Mouse (Mus musculus) frontal cortex, postnatal 36 days (tissue): ENCODE results near the gene Ifnar1.
"Not testable (repeated sequence)": the region's sequence is repeated elsewhere in the genome, so short reads cannot be mapped to it uniquely, and the experiment has no call there.

Source experiments
- DNase-seq, 2 experiments: peaks; one replicate each; pipeline ENCODE4 v3.0.0; 2022; ENCODE audit warnings: low spot score in 2 of 2

The Ifnar1 gene

DNA sequence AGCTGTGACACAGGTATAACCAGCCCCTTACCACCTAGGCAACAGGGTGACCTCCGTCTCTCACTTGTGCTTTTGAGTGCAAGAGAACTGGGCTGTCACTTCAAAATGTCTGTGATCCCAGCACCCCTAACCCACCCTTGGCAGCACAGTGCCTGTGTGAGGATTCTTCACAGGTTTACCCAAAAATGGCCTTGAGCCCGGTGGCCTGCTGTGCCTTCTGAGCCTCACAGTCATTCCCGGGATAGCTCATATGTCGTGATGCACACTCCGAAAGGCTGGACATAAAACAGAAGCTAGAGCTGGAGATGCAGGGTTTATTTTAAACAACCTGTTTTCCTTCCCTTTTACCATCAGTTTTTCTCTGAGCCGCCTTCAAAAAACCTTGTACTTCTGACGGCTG lies 19.7 kb downstream of the Ifnar1 start:
- no peak for DNase-seq

DNA sequence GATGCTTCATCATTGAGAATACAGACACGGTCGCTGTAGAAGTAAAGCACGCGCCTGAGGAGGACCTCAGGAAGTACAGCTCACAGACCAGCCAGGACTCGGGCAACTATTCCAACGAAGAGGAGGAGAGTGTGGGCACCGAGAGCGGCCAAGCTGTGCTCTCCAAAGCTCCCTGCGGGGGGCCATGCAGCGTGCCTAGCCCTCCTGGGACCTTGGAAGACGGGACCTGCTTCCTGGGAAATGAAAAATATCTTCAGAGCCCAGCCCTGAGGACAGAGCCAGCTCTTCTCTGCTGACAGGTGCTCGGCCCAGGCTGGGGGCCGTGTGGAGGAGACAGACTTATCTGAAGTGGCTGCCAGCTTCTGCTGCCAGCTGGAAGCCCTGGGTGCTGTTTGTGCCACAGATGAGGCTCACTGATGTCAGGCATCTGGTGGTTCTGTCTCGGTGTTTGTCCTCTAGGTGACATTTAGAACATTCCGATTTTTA lies 20.1 kb downstream of the Ifnar1 start:
- no peak for DNase-seq

DNA sequence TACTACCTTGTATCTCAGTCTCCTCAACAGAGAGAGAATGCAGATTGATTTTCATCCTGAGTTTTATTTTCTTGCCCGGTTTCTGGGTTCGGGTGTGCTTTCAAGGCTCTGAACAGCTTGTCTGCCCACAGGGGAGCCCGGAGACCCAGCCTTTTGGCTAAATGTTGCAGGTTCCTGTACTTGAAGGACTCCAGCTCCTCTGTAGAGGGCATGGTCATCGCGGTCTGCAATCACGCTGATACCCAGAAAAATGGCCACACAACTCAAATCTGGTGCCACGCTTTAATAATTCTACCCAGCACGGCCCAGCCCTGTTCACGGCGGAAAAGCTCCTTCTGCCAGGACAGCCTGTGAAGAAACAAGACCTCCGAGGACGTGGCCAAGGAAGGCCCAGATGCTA lies 21.4 kb downstream of the Ifnar1 start:
- no peak for DNase-seq

DNA sequence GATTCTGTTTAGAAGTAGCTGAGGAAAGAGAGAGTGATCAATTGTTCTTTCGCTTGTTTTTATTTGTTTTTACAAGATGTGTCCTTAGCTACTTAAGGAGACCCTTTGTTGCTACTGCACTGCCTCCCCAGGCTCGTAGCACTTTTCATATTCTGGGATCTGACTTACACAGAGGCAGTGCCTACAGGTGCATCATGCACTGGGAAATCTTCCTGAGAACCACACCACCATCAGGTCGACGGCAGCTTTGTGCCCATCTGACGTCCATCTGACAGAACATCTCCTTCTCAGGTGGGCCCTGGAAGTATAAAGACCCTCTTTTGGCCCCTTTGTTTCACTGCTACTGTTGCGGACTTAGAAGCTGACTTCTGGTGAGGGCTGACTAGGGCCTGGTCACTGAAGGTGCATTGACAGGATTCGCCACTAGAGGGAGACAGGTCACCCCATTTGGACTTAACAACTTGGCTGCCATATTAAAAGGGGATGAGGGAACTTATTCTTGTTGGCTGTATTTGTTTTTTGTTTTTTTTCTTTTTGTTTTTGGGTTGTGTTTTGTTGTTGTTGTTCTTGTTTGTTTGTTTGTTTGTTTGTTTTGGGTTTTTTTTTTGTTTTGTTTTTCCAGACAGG lies 27.2 kb downstream of the Ifnar1 start:
- peak; percentile 87 to 88 for DNase-seq

DNA sequence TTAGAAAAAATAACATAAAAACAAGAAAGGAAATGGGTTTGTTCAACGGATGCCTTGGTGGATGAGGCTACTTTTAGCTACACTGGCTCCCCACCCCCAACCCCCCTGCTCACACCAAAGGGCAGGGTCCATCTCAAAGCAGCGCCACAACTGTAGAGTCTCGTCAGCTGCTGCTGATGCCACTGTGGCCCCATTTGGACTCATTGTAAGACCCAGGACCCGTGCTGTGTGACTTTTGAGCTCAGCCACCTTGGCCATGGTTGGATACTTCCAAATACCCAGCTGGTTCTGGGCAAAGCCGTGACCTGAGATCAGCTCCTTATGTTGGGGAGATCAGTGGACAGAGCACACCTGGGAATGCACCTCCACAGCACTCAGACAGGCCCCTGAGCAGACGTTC lies 28.1 kb downstream of the Ifnar1 start:
- no peak for DNase-seq

DNA sequence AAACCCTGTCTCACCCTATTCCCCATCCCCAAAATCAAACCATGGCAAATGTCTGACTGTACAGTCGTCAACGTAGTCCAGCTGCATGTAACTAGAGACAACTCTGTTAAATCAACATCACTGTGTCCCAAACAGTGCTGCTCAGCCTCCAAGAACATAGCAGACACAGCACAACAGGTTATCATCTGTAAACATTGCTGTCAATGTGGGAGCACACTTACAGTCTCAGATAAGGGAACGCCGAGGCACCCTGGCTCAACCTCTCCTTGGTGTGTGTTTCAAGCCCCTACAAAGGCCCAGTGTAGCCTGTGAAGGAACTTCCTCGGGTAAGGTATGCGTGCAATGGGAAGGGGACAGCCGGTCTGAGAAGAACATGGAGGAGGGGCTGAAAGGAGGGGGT lies 32.0 kb downstream of the Ifnar1 start:
- DNase-seq, result no peak

DNA sequence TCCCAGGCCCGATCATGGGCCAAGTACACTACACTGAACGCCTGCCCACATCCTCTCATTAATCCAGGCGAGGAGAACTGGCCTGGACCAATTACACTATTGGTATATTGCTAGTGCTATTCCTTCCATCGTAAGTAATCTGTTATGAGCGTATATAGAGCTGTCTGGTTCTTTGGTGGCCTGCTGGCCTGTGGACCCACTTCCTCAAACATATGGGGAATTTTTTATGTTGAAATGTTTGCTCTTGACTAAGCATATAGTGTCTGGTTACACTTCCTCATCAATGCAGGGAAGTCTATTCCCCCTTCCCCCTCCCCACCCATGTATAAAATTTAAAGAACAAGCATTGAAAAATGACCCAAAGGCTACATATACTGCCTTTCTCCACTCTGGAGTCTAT lies 37.0 kb downstream of the Ifnar1 start:
- no peak for DNase-seq

DNA sequence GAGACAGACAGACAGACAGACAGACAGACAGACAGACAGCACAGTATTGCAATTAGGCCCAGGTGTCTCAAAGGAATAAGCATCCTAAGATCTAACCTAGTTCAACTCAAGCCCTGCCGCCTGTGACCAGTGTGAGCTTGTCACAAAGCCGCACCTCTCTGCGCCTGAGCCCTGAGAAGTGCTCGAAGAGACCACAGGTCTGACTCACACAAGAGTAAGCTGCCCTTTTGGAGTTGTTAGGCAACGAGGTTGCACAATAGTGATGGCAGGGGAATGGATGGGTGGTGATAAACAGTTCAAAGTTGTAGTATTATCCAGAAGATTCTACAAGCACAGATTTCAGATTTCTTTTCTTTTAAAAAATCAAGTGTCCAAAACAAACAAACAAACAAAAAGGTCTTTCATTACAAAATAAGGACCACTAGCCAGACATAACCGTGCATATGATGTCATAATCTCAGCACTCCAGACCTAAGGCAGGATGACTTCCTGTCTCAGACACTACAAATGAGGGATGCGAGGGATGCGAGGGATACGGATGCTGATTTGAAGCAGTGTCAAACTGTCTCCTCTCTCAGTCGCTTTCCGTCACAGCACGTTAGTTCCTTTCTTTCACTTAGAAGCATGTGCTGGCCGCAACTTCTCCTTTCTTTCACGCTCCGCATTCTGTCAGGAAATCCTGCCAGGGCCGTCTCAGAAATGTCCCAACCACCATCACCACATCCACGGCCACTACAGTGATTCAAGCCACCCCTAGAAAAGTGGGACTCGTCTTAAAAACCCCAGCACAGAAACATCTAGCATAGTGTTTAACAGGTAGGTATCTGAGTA lies 37.7 kb downstream of the Ifnar1 start:
- DNase-seq, result no peak

DNA sequence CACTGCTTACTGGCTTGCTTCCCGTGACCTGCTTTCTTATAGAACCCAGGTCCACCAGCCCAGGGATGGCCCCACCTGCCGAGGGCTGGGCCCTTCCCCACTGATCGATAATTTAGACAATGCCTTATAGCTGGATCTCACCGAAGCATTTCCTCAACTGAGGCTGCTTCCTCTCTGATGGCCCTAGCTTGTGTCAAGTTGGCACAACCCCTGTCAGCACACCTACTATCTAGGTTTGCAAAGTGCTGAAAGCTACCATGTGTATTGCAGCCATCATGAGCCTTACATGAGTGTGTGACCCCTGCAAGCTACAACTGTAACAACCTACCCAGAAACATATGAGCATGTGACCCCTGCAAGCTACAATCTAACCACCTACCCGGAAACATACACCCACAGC lies 39.2 kb downstream of the Ifnar1 start:
- no peak for DNase-seq

DNA sequence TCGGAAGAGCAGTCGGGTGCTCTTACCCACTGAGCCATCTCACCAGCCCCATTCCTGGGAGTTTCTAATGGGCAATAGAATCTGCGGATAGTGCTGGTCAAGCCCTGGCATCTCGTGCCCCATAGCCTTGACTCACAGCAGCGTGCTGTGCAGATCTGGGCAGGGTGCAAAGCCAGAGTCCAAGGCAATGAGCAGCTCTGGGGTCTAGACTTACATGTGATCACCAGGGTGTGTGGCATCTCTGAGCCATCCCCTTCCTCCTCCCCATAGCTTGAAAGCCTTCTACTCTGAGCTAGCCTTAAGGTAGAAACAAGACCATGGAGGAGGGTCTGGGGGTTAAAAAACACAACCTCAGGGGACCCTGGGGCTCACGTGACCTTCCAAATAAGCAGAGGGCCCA lies 41.2 kb downstream of the Ifnar1 start:
- no peak for DNase-seq

DNA sequence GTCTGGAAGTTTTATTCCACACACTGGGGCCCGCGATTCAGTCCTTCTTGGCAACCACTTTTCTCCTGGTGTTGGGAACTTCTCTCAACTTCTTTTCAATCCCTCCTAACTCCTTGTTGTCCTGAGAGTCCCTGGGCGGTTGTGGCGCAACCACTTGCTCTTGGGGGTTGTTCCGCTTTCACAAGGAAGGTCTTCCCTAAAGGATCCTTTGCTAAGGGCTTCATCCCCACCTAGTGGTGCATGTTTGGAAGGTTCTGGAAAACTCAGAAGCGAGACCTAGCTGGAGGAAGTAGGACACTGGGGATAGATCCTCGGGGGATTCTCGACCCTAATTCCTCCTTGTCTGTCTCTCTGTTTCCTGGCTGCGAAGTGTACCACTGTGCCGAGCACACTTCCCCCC lies 42.0 kb downstream of the Ifnar1 start:
- DNase-seq, result no peak

DNA sequence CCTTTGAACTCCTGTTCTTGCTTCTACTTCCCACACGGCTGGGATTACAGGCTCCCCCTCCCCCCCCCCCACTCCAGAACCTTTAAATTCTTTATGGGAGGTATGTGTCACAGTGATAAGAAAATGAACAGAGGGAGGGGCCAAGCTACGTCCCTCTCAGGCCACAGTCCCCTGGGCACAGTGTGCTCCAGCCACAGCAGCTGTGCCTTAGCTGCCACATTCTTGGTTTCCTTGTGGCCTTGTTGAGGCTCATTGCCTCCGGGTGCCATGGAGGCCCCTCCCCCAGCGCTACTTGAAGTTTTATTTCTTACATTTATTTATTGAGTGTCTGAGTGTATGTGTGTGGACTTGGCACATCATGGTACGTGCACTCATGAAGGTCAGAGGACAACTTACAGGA lies 42.5 kb downstream of the Ifnar1 start:
- no peak for DNase-seq

DNA sequence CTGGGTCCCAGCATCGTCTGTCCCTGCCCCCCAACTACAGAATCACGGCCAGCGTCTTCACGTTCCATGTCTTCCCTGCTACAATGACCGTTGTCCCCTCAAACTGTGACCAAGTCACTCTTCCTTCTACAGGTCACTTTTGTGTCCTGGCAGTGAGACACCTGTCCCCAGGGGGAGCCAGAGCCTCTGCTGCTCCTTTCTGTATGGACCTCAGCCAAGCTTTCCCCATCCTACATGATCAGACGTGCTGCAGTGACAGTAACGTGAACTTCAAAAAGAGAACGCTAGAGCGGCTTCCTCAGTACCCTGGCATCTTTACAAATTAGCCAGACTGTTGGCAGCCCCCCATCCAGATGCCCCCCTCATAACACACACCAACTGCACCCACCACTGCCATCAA lies 43.5 kb downstream of the Ifnar1 start:
- no peak for DNase-seq

DNA sequence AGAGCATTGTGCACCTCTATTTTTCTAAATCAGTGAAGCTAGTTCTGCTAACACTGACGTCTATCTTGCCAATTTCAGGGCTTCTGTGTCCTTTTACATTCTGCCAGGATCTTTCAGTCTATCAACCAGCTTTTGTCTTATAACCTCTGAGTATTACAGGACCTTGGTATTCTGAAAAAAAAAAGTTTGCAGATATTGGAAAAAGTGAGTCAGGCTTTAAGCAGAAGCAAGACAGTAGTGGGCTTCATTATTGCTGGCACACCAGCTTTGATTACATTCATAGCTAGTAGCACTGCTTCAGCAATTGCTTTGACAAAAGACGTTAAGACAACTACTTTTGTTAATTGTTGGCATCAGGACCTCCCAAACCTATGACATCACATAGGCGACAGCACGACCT lies 45.8 kb downstream of the Ifnar1 start:
- not testable (repeated sequence) for DNase-seq

DNA sequence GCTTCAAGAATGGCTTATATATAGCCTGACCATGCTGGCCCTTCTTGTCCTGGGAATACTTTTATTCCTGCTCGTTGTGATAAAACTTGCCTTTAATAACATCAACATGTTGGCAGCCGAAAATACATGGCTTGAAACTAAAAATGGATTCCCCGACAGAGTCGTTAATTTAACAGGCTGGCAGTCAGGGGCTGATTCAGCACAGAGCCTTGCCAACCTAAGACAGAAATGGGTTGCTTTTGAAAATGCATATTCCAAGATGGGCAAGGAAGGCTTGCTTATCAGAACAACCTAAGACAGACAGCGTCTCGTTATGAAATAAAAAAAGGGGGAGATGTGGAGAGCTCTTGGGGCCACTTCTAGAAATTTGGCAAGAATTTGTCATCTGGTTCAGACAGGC lies 46.8 kb downstream of the Ifnar1 start:
- no peak for DNase-seq

DNA sequence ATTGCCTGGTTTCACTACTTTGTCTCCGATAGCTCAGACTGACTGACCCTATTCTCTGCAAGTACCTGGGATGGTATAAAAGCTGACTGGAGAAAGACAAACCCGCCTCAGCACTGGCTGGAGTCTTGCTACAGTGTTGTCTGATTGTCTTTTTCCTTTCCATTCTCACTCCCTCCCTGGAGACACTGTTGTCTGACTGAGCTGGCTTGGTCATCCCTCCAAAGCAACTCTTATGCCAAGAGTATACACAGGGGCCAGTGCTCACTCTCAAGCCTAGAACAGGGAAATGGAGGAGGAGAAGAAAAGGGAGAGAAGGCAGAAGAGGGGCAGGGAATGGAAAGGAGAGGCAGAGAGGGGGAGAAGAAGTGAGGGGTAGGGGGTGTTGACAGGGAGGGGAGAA lies 47.4 kb downstream of the Ifnar1 start:
- DNase-seq, result no peak

DNA sequence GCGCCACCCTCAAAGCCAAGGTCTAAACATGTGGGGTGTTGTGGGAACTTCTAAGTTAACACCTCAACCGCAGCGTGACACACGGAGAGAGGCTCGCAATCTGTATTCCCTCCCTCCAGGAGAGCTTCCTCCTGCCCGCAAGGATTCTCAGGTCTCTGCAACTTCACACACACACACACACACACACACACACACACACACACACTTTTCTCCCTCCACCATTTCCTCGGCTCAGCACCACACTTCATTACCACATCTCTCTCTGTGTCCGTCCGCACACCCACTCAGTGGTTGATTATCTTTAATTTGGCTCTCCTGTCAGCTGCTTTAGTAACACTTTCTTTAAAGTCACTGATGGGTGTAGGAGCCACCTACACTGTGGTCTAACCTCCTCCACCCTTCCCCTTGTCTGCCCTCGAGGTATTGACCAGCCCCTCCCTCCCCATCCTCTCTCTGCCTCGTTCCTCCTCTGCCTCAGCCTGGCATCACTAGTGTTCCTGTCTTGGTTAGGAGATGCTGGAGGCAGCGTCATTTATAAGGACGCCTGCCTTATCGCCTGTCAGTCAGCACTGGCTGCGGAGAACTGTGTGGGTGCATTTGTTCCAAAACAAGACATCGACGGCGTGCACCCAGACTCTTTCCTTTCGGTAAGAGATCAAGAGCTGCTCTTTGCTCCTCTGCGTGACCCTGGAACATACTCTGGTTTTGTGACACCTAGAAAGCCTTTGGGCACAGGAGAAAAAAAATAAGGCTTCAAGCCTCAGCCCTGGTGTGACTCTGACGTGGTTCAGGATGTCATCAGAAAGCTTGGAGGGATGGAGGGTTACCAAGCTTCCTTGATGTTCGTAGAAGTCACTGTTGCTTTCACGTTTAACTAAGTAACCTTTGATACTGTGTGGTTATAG lies 48.3 kb downstream of the Ifnar1 start:
- DNase-seq, result peak in 1 of 2 experiments; percentile 11

DNA sequence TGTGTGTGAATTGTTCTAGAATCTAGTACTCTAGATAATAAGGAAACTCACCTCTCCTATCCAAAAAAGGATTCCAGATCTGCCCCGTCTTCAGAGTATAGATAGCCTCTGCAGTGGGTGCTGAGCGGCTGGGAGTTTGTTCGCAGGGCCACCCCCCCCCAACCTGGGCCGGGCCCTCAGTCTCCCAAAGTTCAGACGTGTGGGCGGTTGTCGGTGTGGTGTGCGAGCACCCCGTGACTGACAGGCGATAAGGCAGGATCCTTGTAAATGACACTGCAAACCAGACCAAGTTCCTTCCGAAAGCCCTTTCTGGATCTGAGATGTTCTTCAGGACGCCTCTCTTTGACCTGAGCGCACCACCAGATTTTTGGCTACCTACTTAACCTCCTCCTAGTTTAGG lies 49.4 kb downstream of the Ifnar1 start:
- no peak for DNase-seq

DNA sequence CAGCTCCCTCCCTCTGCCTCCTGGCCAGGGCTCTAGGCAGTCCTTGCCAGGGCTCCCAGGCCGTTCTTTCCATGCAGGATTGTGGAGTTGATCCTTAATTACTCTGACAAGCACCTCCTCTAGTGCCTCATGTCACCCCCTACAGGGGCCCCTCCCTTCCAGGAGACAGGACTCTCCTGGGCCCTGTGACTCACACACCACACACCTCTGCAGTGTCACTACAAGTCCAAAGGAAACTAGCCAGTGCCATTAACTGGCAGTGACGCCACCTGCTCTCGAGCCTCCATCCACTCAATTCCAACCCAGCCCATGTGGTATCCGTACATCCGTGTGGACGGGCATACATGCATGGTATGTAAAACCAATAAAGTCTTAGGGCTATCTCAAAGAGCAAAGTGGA lies 49.9 kb downstream of the Ifnar1 start:
- DNase-seq, result no peak

DNA sequence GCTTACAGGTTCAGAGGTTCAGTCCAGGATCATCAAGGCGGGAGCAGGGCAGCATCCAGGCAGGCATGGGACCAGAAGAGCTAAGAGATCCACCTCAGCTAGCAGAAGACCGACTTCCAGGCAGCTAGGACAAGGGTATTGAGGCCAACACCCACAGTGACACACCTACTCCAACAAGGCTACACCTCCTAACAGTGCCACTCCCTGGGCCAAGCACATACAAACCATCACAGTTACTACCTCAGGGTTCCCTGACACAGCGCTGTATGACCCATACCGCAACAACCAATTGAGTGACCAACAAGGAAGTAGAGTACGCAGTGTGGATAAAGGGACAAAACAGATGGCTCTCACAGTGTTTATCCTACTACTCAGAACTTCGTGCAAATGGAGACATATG lies 51.3 kb downstream of the Ifnar1 start:
- no peak for DNase-seq

DNA sequence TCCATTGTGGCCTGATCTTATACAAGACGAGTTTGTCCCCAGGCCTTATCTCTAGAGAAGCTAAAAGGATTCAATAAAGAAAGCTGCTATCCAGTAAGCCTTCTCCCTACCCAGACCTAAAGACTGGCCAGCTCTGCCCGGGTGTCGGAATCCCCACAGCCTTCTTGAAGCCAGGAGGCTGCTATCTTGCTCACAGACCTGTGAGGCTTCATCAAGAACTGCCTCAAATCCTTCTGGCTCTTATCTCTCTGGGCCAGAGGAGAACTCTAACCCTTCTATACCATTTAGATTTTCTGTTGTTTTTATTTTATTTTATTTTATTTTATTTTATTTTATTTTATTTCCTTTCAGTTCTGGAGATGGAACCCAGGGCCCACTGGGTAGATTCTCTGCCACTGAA lies 52.0 kb downstream of the Ifnar1 start:
- no peak for DNase-seq

DNA sequence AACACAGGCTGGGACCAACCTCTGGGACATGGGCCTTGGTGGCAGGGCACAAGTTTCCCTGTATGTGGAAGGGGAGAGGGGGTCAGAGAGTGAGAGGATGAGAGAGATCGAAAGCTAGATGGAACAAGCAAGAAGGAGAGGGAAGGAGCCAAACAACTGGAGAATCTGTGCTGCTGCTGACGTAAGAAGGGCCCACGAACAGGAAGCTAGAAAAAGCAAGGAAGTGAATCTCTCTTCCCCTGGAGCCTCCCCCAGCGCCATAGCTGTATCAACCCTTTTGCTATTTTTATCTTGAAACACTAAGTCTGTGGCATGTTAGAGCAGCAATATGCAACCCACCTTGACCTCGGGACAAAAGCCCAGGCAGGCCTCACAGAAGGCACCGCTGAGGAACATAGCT lies 53.0 kb downstream of the Ifnar1 start:
- DNase-seq, result no peak
